Mouse (Mus musculus): ENCODE measurements around the gene Ddx19b. TPM values are rescaled to one million over a fixed set of nuclear protein-coding genes. Genes with fewer than 3 reads are reported as not detected.
"Not testable (repeated sequence)": the region's sequence is repeated elsewhere in the genome, so short reads cannot be mapped to it uniquely, and the experiment has no call there.

The Ddx19b gene
- 8.9 and 9.2 TPM in 2 replicates for polyA plus RNA-seq (2015; fragmentation: Nextera tagmentation; extraction: Ambion mirVana)

GRCm38 (mm10) chr8:111031572-111031971, at the start of gene Ddx19b:
Gene Ddx19b (minus strand): TSS chr8:111031751.
- Histone ChIP-seq H3K27me3 (peaks cover 15% of the 10 kb centered on the region), H3K9ac (replicated peaks) (no peak within 1 kb of the TSS), H3K4me1 (replicated peaks) (peaks cover 30% of the 10 kb centered on the region), H3K9me3 (no peaks in the 10 kb centered on the region), H3K4me2 (replicated peaks) (no peak within 1 kb of the TSS), H3K27ac (no peak within 1 kb of the TSS), H3K4me3 (replicated peaks) (no peak within 1 kb of the TSS), H3K36me3 (peaks cover 8% of the 10 kb centered on the region)
- ATAC-seq, result no peak
- WGBS, result 96% methylated on average over 19 of the region's 19 CpGs

- Histone ChIP-seq H3K4me3 (replicated peaks) (no peak overlapping the region), H3K4me2 (replicated peaks) (no peak overlapping the region), H3K36me3 (no peaks in the 10 kb centered on the region), H3K4me1 (replicated peaks) (peaks cover 13% of the 10 kb centered on the region), H3K27ac (no peak overlapping the region), H3K9me3 (no peaks in the 10 kb centered on the region), H3K27me3 (no peaks in the 10 kb centered on the region), H3K9ac (replicated peaks) (no peak overlapping the region)
- ATAC-seq, result no peak
- 33% methylated on average over 6 of the region's 6 CpGs for WGBS
Measured at GRCm38 (mm10) chr8:111079861-111080271, 48.3 kb upstream of the Ddx19b start.

GRCm38 (mm10) chr8:111079461-111079860, 47.9 kb upstream of the Ddx19b start:
- Histone ChIP-seq H3K27ac (no peak overlapping the region), H3K27me3 (no peaks in the 10 kb centered on the region), H3K36me3 (no peaks in the 10 kb centered on the region), H3K4me3 (replicated peaks) (no peak overlapping the region), H3K4me2 (replicated peaks) (no peak overlapping the region), H3K9me3 (no peaks in the 10 kb centered on the region), H3K9ac (replicated peaks) (no peak overlapping the region), H3K4me1 (replicated peaks) (peaks cover 13% of the 10 kb centered on the region)
- ATAC-seq, result no peak
- WGBS, result 55% methylated on average over 5 of the region's 5 CpGs

GRCm38 (mm10) chr8:111075926-111076325, 44.4 kb upstream of the Ddx19b start:
- no peaks in the 10 kb centered on the region for H3K9me3 ChIP-seq
- H3K4me3 ChIP-seq (replicated peaks), result no peak overlapping the region
- no peaks in the 10 kb centered on the region for H3K36me3 ChIP-seq
- no peak overlapping the region for H3K27ac ChIP-seq
- no peak overlapping the region for H3K9ac ChIP-seq (replicated peaks)
- 79% methylated on average over 3 of the region's 3 CpGs for WGBS
- no peak overlapping the region for H3K4me2 ChIP-seq (replicated peaks)
- no peaks in the 10 kb centered on the region for H3K4me1 ChIP-seq (replicated peaks)
- no peak for ATAC-seq
- H3K27me3 ChIP-seq, result no peaks in the 10 kb centered on the region

- not testable (repeated sequence) for H3K27ac ChIP-seq; H3K27me3 ChIP-seq; H3K36me3 ChIP-seq; ATAC-seq; H3K9me3 ChIP-seq; H3K4me3 ChIP-seq (replicated peaks); H3K4me2 ChIP-seq (replicated peaks); H3K9ac ChIP-seq (replicated peaks); H3K4me1 ChIP-seq (replicated peaks)
- 92% methylated on average over 9 of the region's 9 CpGs for WGBS
Measured at GRCm38 (mm10) chr8:111068660-111069059, 37.1 kb upstream of the Ddx19b start.

- H3K9ac ChIP-seq (replicated peaks), result no peak overlapping the region
- no peaks in the 10 kb centered on the region for H3K9me3 ChIP-seq
- WGBS, result 34% methylated on average over 10 of the region's 10 CpGs
- no peaks in the 10 kb centered on the region for H3K4me1 ChIP-seq (replicated peaks)
- no peak overlapping the region for H3K4me3 ChIP-seq (replicated peaks)
- H3K27ac ChIP-seq, result no peak overlapping the region
- H3K27me3 ChIP-seq, result 0 out of 2 replicates have a peak, but pooled peaks cover 6% of the 10 kb centered on the region
- no peaks in the 10 kb centered on the region for H3K36me3 ChIP-seq
- H3K4me2 ChIP-seq (replicated peaks), result no peak overlapping the region
- ATAC-seq, result no peak
Measured at GRCm38 (mm10) chr8:111067439-111067838, 35.9 kb upstream of the Ddx19b start.

GRCm38 (mm10) chr8:111066308-111066707, 34.8 kb upstream of the Ddx19b start:
- no peak overlapping the region for H3K27ac ChIP-seq
- peaks cover 3% of the 10 kb centered on the region for H3K4me1 ChIP-seq (replicated peaks)
- no peaks in the 10 kb centered on the region for H3K9me3 ChIP-seq
- H3K4me2 ChIP-seq (replicated peaks), result no peak overlapping the region
- H3K4me3 ChIP-seq (replicated peaks), result no peak overlapping the region
- no peaks in the 10 kb centered on the region for H3K36me3 ChIP-seq
- 0 out of 2 replicates have a peak, but pooled peaks cover 6% of the 10 kb centered on the region for H3K27me3 ChIP-seq
- WGBS, result 69% methylated on average over 4 of the region's 4 CpGs
- no peak overlapping the region for H3K9ac ChIP-seq (replicated peaks)
- ATAC-seq, result no peak

- H3K36me3 ChIP-seq, result peaks cover 10% of the 10 kb centered on the region; the same call in 1 of the 2 replicates
- ATAC-seq, result no peak
- H3K4me1 ChIP-seq (replicated peaks), result peaks cover 12% of the 10 kb centered on the region
- peak overlapping the region; percentile 59 for H3K4me3 ChIP-seq (replicated peaks)
- peak overlapping the region; percentile 62 for H3K4me2 ChIP-seq (replicated peaks)
- 0 out of 2 replicates have a peak, but pooled peaks cover 6% of the 10 kb centered on the region for H3K27me3 ChIP-seq
- 47% methylated on average over 2 of the region's 2 CpGs for WGBS
- H3K9ac ChIP-seq (replicated peaks), result no peak overlapping the region
- no peaks in the 10 kb centered on the region for H3K9me3 ChIP-seq
- no peak overlapping the region for H3K27ac ChIP-seq
Measured at GRCm38 (mm10) chr8:111062893-111063292, 31.3 kb upstream of the Ddx19b start.

- peak; percentile 88 for ATAC-seq
- WGBS, result 1% methylated on average over 27 of the region's 27 CpGs
Measured at GRCm38 (mm10) chr8:111062072-111062757, 30.7 kb upstream of the Ddx19b start.

GRCm38 (mm10) chr8:111061688-111062071, 30.1 kb upstream of the Ddx19b start:
- peaks cover 11% of the 10 kb centered on the region; the same call in 1 of the 2 replicates for H3K36me3 ChIP-seq
- H3K27me3 ChIP-seq, result 0 out of 2 replicates have a peak, but pooled peaks cover 3% of the 10 kb centered on the region
- H3K4me1 ChIP-seq (replicated peaks), result peaks cover 24% of the 10 kb centered on the region
- under 1% methylated on average over 14 of the region's 14 CpGs for WGBS
- H3K9ac ChIP-seq (replicated peaks), result peak overlapping the region; percentile 68
- peak overlapping the region; percentile 59 for H3K4me3 ChIP-seq (replicated peaks)
- H3K27ac ChIP-seq, result peak overlapping the region; percentile 84
- no peaks in the 10 kb centered on the region for H3K9me3 ChIP-seq
- peak; percentile 9; the same call in 1 of the 2 replicates for ATAC-seq
- H3K4me2 ChIP-seq (replicated peaks), result peak overlapping the region; percentile 62

More at GRCm38 (mm10) chr8:111062072-111062757, 30.7 kb upstream of the Ddx19b start:
- Histone ChIP-seq H3K9ac (replicated peaks) (peak overlapping the region; percentile 68), H3K4me2 (replicated peaks) (peak overlapping the region; percentile 62), H3K4me3 (replicated peaks) (peak overlapping the region; percentile 59), H3K9me3 (no peaks in the 10 kb centered on the region), H3K36me3 (peaks cover 11% of the 10 kb centered on the region; the same call in 1 of the 2 replicates), H3K4me1 (replicated peaks) (peaks cover 19% of the 10 kb centered on the region), H3K27ac (peak overlapping the region; percentile 84), H3K27me3 (0 out of 2 replicates have a peak, but pooled peaks cover 3% of the 10 kb centered on the region)

GRCm38 (mm10) chr8:111058946-111059572, 27.5 kb upstream of the Ddx19b start:
- H3K9me3 ChIP-seq, result no peaks in the 10 kb centered on the region
- no peak overlapping the region for H3K4me3 ChIP-seq (replicated peaks)
- WGBS, result 76% methylated on average over 2 of the region's 2 CpGs
- H3K36me3 ChIP-seq, result peaks cover 30% of the 10 kb centered on the region
- no peaks in the 10 kb centered on the region for H3K27me3 ChIP-seq
- H3K9ac ChIP-seq (replicated peaks), result no peak overlapping the region
- no peak for ATAC-seq
- H3K27ac ChIP-seq, result no peak overlapping the region
- peaks cover 25% of the 10 kb centered on the region for H3K4me1 ChIP-seq (replicated peaks)
- no peak overlapping the region for H3K4me2 ChIP-seq (replicated peaks)

- peak; percentile 43 for ATAC-seq
- Histone ChIP-seq H3K36me3 (peaks cover 53% of the 10 kb centered on the region), H3K4me2 (replicated peaks) (peak overlapping the region; percentile 100), H3K27me3 (no peaks in the 10 kb centered on the region), H3K27ac (peak overlapping the region; percentile 72), H3K4me3 (replicated peaks) (peak overlapping the region; percentile 99), H3K9ac (replicated peaks) (peak overlapping the region; percentile 91), H3K9me3 (no peaks in the 10 kb centered on the region), H3K4me1 (replicated peaks) (peaks cover 25% of the 10 kb centered on the region)
- WGBS, result under 1% methylated on average over 63 of the region's 63 CpGs
Measured at GRCm38 (mm10) chr8:111056691-111057293, 25.2 kb upstream of the Ddx19b start.

All from midbrain, embryonic 13.5 days (tissue).